Comparison of ENCODE assay signal across 25 mouse cellular contexts in genomic region chr12:49084505-49084904, GRCm38 (mm10).
"Had no signal": no experiment of that assay in that cellular context is flagged by ENCODE, and none has a peak within 500 bp of the region (broad histone marks: within the 10 kb centered on the region; RNA-seq: fewer than 3 reads in every experiment).

No protein-coding gene starts in this region.

- H3K4me2 ChIP-seq: heart, embryonic 11.5 days; heart, embryonic 13.5 days; heart, embryonic 15.5 days; intestine, embryonic 15.5 days; limb, embryonic 12.5 days; liver, embryonic 11.5 days; liver, embryonic 13.5 days; liver, embryonic 15.5 days had no signal

- DNase-seq: gastrocnemius, postnatal 14 days; gastrocnemius, postnatal 36 days; heart, adult 11 months; heart, adult 2 months; heart, postnatal 14 days; heart, postnatal 36 days; kidney, adult 18-20 months; kidney, adult 8-10 months; kidney, postnatal 10 days; kidney, postnatal 25 days; kidney, postnatal 4 days; liver; liver, embryonic 13.5 days had no signal

- ATAC-seq: inflammation-experienced regulatory T-cells, adult 6 months; intestine, embryonic 15.5 days; intestine, postnatal 0 days had no signal

- H3K27ac ChIP-seq: heart, adult 2 months; heart, embryonic 13.5 days; heart, embryonic 15.5 days; intestine, embryonic 15.5 days; layer of hippocampus, adult 2 months; left cerebral cortex, adult 2 months; limb, embryonic 10.5 days; limb, embryonic 12.5 days; liver, embryonic 13.5 days; liver, embryonic 15.5 days had no signal

- H3K4me1 ChIP-seq: heart, embryonic 13.5 days; heart, embryonic 15.5 days; intestine, embryonic 15.5 days; limb, embryonic 10.5 days; limb, embryonic 12.5 days; liver, embryonic 13.5 days; liver, embryonic 15.5 days had no signal

- H3K27me3 ChIP-seq: heart, embryonic 13.5 days; heart, embryonic 15.5 days; intestine, embryonic 15.5 days; limb, embryonic 12.5 days; liver, embryonic 13.5 days; liver, embryonic 15.5 days had no signal

- H3K4me3 ChIP-seq: heart, adult 2 months; heart, embryonic 13.5 days; heart, embryonic 15.5 days; intestine, embryonic 15.5 days; layer of hippocampus, adult 2 months; left cerebral cortex, adult 2 months; limb, embryonic 10.5 days; limb, embryonic 12.5 days; liver, embryonic 13.5 days; liver, embryonic 15.5 days had no signal

- H3K36me3 ChIP-seq: heart, embryonic 13.5 days; heart, embryonic 15.5 days; intestine, embryonic 15.5 days; limb, embryonic 10.5 days; limb, embryonic 12.5 days; liver, embryonic 13.5 days; liver, embryonic 15.5 days had no signal

- H3K9me3 ChIP-seq: heart, embryonic 13.5 days; heart, embryonic 15.5 days; intestine, embryonic 15.5 days; limb, embryonic 10.5 days; limb, embryonic 12.5 days; liver, embryonic 13.5 days; liver, embryonic 15.5 days had no signal

- H3K9ac ChIP-seq: heart, embryonic 13.5 days; heart, embryonic 15.5 days; intestine, embryonic 15.5 days; limb, embryonic 12.5 days; liver, embryonic 13.5 days; liver, embryonic 15.5 days had no signal
